Mouse (Mus musculus) intestine, postnatal 0 days (tissue): ENCODE measurements around the gene Sptssb. TPM values are rescaled to one million over a fixed set of nuclear protein-coding genes. Genes with fewer than 3 reads are reported as not detected.

Experiments used
- ATAC-seq: fragments of 200-750 bp; cut with Nextera tagmentation; 2 replicates; pipeline ENCODE4 v1.8.0; 2017; ENCODE audit warnings: mild to moderate bottlenecking, moderate TSS enrichment, moderate library complexity
- H3K27ac ChIP-seq: fragments of 300-500 bp; sonication (generic); 2 replicates; pipeline ENCODE4 v1.5.1; 2014; ENCODE audit warnings: mild to moderate bottlenecking, low read depth, low read length, moderate library complexity
- H3K27me3 ChIP-seq: fragments of 300-500 bp; sonication (generic); replicated peaks from 2 replicates; pipeline ENCODE4 v1.6.1; 2014; ENCODE audit warnings: low read length, mixed read lengths; ENCODE audit not compliant: control insufficient read depth, insufficient read depth
- H3K36me3 ChIP-seq: fragments of 300-500 bp; sonication (generic); 2 replicates; pipeline ENCODE4 v1.6.1; 2014; ENCODE audit warnings: mild to moderate bottlenecking, moderate library complexity; ENCODE audit not compliant: control insufficient read depth, insufficient read depth
- H3K4me1 ChIP-seq: fragments of 300-500 bp; sonication (generic); replicated peaks from 2 replicates; pipeline ENCODE4 v1.6.1; 2014; ENCODE audit warnings: antibody characterized with exemption, low read length, mixed read lengths; ENCODE audit not compliant: control insufficient read depth, insufficient read depth
- H3K4me2 ChIP-seq: fragments of 300-500 bp; sonication (generic); replicated peaks from 2 replicates; pipeline ENCODE4 v1.6.1; 2014; ENCODE audit warnings: low read depth, mild to moderate bottlenecking, moderate library complexity
- H3K4me3 ChIP-seq: fragments of 300-500 bp; sonication (generic); 2 replicates; pipeline ENCODE4 v1.5.1; 2014; ENCODE audit warnings: low read depth, low read length
- H3K9ac ChIP-seq: fragments of 300-500 bp; sonication (generic); 2 replicates; pipeline ENCODE4 v1.6.1; 2014; ENCODE audit warnings: mild to moderate bottlenecking, low read depth, low read length
- H3K9me3 ChIP-seq: fragments of 300-500 bp; sonication (generic); 2 replicates; pipeline ENCODE4 v1.6.1; 2016; ENCODE audit warnings: mixed run types; ENCODE audit not compliant: control insufficient read depth
- CTCF ChIP-seq: sonication (generic); IDR thresholded peaks from 2 replicates; pipeline ENCODE4 v1.5.1; 2016; ENCODE audit warnings: low read depth, mild to moderate bottlenecking, control low read depth, antibody characterized with exemption, moderate library complexity
- WGBS: fragments of 180-500 bp; shearing (Covaris S2); extraction: QIAGEN DNeasy Blood & Tissue Kit; methylation state at CpG from one replicate; pipeline ENCODE4 v1.1.7; 2014; 5-methylcytosine and 5-hydroxymethylcytosine counted together
- polyA plus RNA-seq: library from polyadenylated mRNA; unstranded; fragments of >200 nt; fragmentation: Nextera tagmentation; extraction: Ambion mirVana; gene quantifications from 2 replicates; pipeline ENCODE4 v1.2.1, GENCODE M21; 2015

Sptssb gene
- polyA plus RNA-seq, 1 experiment from 2014 or later = 7.0 TPM

DNA sequence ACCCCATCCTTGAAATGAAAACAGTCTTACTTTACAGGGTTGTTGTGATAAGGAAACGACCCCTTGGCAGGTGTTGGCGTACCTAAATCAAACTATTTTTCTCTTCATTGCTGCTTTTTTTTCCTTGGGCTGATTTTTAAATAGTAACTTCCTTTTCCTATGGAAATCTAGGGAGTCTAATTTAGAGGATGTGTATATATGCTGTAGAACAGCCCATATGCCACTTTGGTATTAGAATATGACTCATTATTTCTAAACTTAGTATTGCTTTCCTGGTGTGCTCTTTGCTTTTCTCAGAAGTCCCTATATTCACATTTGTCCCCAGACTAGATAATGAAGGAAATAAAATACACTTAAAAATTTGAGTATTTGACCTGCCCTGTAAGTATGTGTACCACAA lies 17.8 kb upstream of the Sptssb start:
- no peaks in the 10 kb centered on the region for H3K27me3 ChIP-seq
- H3K4me3 ChIP-seq = no peak overlapping the region
- H3K9ac ChIP-seq = no peak overlapping the region
- WGBS = 53% methylated on average over 2 of the region's 2 CpGs
- no peaks in the 10 kb centered on the region for H3K36me3 ChIP-seq
- H3K27ac ChIP-seq = no peak overlapping the region
- no peak for ATAC-seq
- no peak overlapping the region for H3K4me2 ChIP-seq
- H3K9me3 ChIP-seq = no peaks in the 10 kb centered on the region
- TF ChIP-seq CTCF = no peak
- H3K4me1 ChIP-seq = no peaks in the 10 kb centered on the region

DNA sequence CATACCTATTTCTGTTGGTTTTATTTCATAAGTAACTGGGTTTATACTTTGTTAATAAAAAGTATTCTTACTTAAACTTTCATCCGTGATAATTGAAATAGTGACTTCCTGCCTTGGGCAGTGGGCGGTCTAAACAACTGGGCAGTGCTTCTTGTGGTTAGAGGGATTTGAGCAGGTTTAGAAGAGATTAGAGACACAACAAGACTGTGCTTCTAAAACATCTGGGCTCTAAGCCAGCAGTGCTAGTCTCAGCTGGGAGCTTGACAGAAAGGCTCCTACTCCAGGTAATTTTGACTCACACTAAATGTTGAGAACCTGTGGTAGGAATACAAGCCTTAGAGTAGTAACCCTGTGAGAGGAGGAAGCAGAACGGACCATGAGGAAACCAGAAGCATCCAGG lies 15.0 kb upstream of the Sptssb start:
- 75% methylated on average over 3 of the region's 3 CpGs for WGBS
- Histone ChIP-seq H3K36me3 (no peaks in the 10 kb centered on the region), H3K4me1 (no peaks in the 10 kb centered on the region), H3K27me3 (no peaks in the 10 kb centered on the region), H3K4me2 (no peak overlapping the region), H3K27ac (no peak overlapping the region), H3K4me3 (no peak overlapping the region), H3K9me3 (no peaks in the 10 kb centered on the region), H3K9ac (no peak overlapping the region)
- no peak for ATAC-seq
- no peak for TF ChIP-seq CTCF

DNA sequence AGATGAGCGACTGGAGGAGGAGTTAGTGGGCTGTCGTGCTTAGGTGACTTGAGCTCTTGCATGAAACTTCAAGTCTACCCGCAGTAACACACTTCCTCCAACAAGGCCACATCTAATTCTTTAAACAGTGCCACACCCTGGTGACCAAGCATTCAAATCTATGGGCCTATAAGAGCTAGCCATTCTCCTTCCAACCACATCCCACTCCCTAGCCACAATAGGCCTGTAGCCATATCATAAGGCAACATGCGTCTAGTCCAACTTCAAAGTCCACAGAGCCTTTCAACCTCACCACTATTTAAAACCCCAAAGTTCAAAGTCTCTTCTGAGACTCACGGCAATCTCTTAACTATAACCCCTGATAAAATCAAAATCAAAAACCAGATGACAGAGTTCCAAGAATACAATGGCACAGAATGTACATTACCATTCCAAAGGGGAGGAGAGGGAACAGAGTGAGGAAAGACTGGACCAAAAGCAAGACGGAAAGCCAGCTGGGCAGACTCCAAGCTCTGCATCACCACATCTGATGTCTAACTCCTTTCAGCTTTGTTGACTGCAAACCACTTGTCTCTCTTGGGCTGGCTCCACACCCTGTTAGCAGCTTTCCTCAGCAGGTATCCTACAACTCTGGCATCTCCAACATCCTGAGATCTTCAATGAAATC lies 13.1 kb upstream of the Sptssb start:
- Histone ChIP-seq H3K4me1 (no peaks in the 10 kb centered on the region), H3K36me3 (no peaks in the 10 kb centered on the region), H3K27ac (peak overlapping the region; percentile 28; the same call in 1 of the 2 replicates), H3K4me2 (no peak overlapping the region), H3K4me3 (no peak overlapping the region), H3K9ac (no peak overlapping the region), H3K9me3 (no peaks in the 10 kb centered on the region), H3K27me3 (no peaks in the 10 kb centered on the region)
- WGBS = 51% methylated on average over 6 of the region's 6 CpGs
- TF ChIP-seq CTCF = no peak
- peak; percentile 87 for ATAC-seq

DNA sequence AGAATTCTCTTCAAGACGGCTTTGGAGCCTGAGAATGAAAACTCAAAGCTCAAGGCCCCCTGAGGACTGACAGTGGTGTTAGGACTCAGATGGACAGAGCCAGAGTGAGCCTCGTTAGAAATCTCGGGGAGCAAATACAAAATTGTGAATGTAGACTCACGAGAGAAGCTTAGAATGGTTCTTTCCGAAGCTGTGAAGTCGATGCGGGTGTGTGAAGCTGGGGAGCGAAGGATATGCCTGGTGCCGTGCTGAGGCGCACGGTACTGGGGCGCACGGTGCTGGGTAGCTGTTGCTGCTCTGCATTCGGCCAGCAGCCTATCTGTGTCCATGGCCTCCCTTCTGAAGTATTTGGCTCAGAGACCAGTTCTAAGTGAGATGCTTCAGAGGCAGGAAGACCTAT lies 11.4 kb upstream of the Sptssb start:
- Histone ChIP-seq H3K9me3 (no peaks in the 10 kb centered on the region), H3K4me2 (no peak overlapping the region), H3K27me3 (no peaks in the 10 kb centered on the region), H3K9ac (no peak overlapping the region), H3K4me3 (no peak overlapping the region), H3K36me3 (no peaks in the 10 kb centered on the region), H3K27ac (no peak overlapping the region), H3K4me1 (no peaks in the 10 kb centered on the region)
- 90% methylated on average over 14 of the region's 14 CpGs for WGBS
- no peak for ATAC-seq
- TF ChIP-seq CTCF = no peak

DNA sequence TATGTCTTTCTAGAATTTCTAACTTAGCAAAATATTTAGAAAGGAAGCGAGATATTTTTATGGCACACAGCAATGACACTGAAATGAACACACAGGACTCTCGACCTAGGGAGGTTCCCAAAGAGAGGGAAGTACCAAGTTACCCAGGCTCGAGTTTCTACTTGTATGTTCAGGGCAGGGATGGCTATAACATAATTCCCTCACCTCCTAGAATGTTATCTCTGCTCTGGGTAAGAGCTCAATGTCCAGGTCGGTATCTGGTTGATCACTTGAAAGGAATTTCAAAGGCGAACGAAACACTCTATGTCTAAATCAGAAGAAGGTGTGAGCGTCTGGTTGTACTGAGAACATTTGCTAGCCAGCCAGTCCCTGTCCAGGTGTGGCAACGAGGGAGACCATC lies 10.0 kb upstream of the Sptssb start:
- peak; percentile 67 for ATAC-seq
- H3K27ac ChIP-seq = no peak overlapping the region; the same call in 1 of the 2 replicates
- no peak overlapping the region for H3K4me2 ChIP-seq
- no peaks in the 10 kb centered on the region for H3K27me3 ChIP-seq
- TF ChIP-seq CTCF = no peak
- no peaks in the 10 kb centered on the region for H3K9me3 ChIP-seq
- H3K9ac ChIP-seq = no peak overlapping the region
- H3K4me3 ChIP-seq = no peak overlapping the region
- H3K36me3 ChIP-seq = no peaks in the 10 kb centered on the region
- H3K4me1 ChIP-seq = no peaks in the 10 kb centered on the region
- 37% methylated on average over 8 of the region's 8 CpGs for WGBS

DNA sequence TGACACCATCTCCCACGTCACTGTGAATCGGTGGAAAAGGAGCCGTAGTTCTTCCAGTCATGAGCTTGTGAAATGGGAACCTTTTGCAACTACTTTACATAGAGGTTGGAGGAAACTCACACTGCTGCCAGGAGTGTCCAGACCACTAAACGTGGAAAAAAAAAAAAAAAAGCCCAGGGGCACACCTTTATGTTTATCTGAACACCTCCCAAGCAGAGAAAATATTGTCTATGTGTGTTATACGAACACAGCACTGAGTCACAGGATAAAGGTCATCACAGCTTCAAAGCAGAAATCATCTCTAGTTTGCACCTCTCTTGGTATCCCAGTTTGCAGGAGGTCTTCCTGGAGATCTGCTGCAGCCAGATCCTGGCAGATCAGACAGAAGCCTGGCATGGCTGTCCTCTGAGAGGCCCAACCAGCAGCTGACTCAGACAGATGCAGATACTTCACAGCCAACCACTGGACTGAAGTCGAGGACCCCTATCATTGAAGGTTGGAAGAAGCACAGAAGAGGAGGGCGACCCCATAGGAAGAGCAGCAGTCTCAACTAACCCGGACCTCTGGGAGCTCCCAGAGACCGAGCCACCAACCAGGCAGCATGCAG lies 2.2 kb upstream of the Sptssb start:
- ATAC-seq = peak; percentile 66
- no peaks in the 10 kb centered on the region for H3K27me3 ChIP-seq
- H3K9ac ChIP-seq = 0 out of 2 replicates have a peak overlapping the region, but pooled peaks have one; percentile 8
- H3K4me3 ChIP-seq = peak overlapping the region; percentile 41; the same call in 1 of the 2 replicates
- peak overlapping the region; percentile 57 for H3K27ac ChIP-seq
- TF ChIP-seq CTCF = no peak
- H3K4me2 ChIP-seq = peak overlapping the region; percentile 83
- no peaks in the 10 kb centered on the region for H3K9me3 ChIP-seq
- no peaks in the 10 kb centered on the region for H3K36me3 ChIP-seq
- peaks cover 3% of the 10 kb centered on the region; the same call in 1 of the 2 replicates for H3K4me1 ChIP-seq
- WGBS = 30% methylated on average over 9 of the region's 9 CpGs
